Mouse (Mus musculus) spleen, adult 18-20 months (tissue): ENCODE results near the gene Lrrn4cl.
"Not testable (repeated sequence)": the region's sequence is repeated elsewhere in the genome, so short reads cannot be mapped to it uniquely, and the experiment has no call there.

Experiments used
- DNase-seq, 2 experiments: peaks; one replicate each; pipeline ENCODE4 v3.0.0; 2022; ENCODE audit warnings: mixed read lengths in 2 of 2

Lrrn4cl gene

GRCm38 (mm10) chr19:8850402-8850901, at the start of gene Lrrn4cl:
TSS of gene Lrrn4cl (plus strand) at chr19:8850768.
- DNase-seq: no peak

GRCm38 (mm10) chr19:8802130-8802821, 48.3 kb upstream of the Lrrn4cl start, which contains the start of gene Zbtb3:
TSS of gene Zbtb3 (plus strand) at chr19:8802555.
- peak; percentile 80 to 89 for DNase-seq

GRCm38 (mm10) chr19:8803204-8803780, 47.3 kb upstream of the Lrrn4cl start:
- no peak for DNase-seq

DNA sequence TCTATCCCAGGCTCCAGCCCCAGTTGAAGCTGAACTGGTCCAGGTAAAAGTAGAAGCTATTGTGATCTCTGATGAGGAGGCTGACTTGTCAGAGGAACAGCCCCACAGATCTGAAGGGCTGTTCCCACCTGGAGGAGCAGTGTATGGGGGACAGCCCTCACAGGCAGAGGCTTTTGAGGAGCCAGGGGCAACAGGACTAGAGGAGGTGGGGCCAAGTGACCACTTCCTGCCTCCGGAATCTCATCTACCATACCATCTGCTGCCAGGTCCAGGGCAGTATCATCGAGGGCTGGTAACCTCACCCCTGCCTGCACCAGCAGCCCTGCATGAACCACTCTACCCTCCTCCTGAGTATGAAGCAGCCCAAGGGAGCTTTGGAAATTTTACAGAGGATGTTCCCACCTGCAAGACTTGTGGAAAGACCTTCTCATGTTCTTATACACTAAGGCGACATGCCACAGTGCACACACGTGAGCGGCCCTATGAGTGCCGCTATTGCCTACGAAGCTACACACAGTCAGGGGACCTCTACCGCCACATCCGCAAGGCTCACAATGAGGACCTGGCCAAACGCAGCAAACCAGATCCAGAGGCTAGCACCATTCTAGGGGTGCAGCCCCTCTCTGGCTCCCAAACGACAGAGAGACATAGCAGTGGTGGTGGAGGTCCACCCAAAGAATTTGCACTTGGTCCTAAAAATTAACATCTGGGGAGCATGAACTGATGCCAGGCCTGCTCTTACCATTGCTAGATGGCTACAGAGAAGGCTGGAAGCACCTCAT, 46.5 kb upstream of the Lrrn4cl start:
- DNase-seq: no peak

DNA sequence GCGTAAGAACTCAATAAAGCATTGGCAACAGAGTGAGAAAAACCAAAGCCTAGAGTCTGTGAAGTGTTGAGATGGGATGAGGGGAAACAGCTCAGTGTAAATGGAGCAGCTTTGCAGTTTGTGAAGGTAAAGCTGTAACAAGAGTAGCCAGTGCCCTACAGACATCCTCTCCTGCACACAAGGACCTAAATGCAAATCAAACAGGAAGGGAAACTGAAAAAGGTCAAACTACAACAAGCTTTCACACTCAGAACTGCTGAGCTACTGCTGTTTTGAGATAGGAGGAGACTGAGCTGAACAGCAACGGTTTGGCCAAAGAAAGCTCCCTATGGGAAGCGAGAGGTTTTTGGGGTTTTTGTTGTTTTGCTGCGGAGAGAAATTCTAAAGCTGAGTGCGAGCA, 43.8 kb upstream of the Lrrn4cl start:
- DNase-seq: no peak

DNA sequence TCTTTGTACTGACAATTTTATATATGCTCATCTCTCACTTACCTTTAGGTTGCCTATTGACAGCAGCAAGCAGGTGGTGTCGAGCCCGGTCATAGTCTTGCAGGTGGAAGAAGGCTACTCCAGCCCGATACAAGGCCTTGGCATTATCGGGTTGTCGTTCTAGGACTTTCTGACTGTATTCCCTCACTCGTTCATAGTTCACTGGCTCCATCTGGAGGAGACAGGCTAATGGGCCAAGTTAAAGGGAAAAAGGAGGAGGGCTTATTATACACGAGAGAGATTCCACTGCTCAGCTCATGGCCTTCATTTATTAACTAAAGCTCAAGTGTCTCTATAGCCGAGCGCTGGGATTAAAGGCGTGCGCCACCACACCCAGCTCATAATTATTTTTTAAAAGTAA, 34.8 kb upstream of the Lrrn4cl start:
- DNase-seq: no peak

DNA sequence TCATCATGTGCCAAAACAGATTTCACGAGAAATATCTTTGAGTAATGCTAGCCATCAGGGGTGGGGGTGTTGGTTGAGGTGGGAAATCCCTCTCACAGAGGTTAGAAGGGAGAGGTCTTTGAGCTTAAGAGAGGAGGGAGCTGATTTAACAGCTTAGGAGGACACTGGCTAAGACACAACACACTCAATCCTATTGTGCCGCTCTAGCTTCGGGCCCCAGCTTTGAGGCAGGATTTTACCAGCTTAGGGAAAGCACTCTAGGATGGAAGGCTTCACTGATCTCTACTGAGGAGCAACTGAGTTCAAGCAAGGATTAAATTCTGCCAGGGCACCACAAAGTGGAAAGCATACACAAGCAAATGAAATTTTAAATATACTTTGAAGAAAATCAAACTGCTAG, 33.6 kb upstream of the Lrrn4cl start:
- DNase-seq: no peak

DNA sequence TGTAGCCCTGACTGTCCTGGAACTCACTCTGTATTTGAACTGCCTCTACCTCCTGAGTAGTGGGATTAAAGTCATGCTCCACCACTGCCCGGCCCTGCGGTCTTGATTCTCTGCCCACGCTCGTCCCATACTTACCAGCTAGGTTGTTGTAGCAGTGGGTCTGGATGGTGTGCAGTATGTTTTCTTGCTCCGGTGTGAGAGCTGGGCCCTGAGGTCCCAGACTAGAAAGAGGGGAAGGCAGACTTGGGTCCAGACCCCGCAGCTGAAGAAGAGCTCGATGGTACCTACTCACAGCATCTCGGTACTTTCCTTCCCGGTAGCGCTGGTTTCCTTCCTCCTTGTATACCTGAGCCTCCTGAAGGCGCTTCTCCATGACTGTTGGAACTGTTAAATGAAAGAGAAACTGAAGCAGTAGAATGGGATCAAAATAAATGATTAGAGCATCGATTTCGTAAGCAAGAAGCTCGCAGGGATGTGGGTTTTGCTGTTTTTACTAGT, 32.2 kb upstream of the Lrrn4cl start:
- DNase-seq: no peak

DNA sequence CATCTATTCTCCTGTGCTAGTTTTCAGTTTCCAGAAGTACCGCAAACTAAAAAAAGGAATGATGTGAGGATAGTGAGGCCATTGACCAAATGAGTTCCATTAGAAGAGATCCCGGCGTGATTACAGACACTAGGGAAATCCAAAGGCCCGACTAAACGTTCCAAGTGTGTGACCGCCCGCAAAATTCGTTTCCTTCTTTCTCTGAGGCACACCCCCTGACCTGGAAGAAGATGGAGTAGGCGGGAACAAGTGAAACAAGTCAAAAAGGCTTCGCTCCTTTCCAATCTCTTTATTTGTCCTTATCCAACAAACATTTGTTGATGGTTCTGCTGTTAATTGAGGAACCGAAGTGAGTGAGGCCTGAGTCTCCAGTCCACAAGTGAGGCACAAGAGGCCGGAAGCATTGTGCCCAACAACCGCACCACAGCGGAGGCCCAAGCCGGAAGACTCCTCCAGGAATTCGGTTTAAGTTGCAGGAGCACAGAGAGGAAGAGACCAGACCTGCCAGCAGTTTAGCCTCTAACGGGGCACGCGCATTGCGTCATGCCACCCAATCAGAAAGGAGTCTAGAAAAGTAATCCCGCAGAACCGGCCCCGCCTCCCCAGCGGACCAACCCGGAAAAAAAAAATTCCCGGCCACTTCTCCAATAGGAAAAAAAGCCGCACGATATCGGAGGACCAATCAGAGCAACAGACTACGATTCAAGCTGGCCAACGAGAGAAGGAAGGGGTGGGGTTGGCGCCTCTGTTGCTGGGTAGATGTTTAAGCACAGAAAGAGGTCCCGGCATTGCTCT, 31.6 kb upstream of the Lrrn4cl start, which contains the start of gene Ttc9c:
Gene Ttc9c, minus strand, starts transcription at position 533 of the 795 bp plus-strand sequence.
- DNase-seq: peak; percentile 86 to 90

DNA sequence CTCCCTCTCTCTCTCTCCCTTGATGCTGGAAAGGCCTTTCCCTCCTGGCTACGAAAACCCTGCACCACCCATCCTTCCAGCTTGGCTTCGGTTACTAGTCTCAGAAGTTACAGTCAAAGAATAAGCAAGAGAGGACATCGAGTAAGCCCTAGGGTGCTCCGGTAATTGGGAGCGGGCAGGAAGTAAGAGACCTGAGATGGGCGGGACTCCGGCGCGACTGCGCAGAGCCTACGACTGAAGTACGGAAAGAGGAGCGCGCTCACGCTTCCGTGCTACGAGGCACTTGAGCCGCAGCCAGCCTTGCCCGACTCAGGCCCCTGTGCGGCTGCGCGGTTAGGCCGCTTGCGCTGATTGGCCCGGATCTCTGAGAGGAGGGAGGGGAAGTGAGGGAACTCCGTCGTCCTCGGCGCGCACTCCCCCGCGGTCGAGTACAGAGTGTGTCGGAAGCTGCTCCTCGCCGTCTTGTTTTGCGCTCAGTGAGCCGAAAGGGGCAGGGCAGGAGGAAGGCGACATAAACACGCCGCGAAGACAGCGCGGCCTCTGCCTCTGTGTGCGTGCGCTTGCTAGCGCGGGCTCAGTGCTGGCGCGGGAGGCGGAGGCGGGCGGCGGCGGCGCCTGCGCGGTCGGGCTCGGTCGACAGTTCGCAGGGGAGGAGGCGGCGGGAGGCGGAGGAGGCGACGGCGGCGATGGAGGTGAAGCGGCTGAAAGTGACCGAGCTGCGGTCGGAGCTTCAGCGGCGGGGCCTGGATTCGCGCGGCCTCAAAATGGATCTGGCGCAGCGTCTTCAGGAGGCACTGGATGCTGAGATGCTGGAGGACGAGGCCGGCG, 30.8 kb upstream of the Lrrn4cl start, which contains the start of gene Hnrnpul2:
Gene Hnrnpul2, plus strand, starts transcription at position 415 of the 828 bp plus-strand sequence.
- peak; percentile 92 to 98 for DNase-seq

DNA sequence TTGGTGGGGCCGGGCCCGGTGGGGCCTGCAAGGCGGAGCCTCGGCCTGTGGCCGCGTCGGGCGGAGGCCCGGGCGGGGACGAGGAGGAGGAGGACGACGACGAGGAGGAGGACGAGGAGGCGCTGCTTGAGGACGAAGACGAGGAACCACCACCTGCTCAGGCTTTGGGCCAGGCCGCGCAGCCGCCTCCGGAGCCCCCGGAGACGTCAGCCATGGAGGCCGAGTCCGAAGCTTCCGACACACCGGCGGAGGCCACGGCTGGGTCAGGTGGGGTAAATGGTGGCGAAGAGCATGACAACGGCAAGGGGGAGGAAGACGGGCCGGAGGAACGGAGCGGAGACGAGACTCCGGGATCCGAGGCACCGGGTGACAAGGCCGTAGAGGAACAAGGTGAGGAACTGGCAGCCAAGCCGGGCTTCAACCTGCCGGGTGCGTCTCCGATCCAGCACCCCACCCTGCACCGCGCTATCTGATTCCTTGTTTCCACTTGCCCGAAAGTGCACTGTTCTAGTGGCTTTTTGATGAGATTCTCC, 30.1 kb upstream of the Lrrn4cl start:
- DNase-seq: no peak

DNA sequence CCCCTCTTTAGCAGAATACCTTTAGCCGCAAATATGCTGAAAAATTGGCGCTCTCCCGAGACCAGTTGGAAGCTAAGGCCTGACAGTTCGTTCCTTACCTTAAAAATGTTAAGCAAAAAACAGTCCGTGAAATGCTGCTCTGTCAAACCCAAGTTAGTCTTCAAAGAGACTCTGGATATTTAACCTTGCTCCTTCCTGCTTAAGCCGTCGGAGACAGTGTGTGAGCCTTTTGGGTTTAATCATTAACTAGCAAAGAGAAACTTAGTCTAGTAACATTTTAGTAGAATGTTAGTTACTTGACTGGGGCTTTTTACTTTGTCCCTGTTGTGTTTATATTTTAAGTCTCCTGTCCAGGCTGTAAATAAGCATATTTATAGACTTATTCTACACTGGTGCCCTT, 29.4 kb upstream of the Lrrn4cl start:
- no peak for DNase-seq

GRCm38 (mm10) chr19:8822696-8823095, 27.9 kb upstream of the Lrrn4cl start:
- DNase-seq: no peak

- DNase-seq: no peak
Observed at GRCm38 (mm10) chr19:8829660-8830059, 20.9 kb upstream of the Lrrn4cl start, which contains the start of gene AC129217.1. TSS of gene AC129217.1 (plus strand) at chr19:8829773.

DNA sequence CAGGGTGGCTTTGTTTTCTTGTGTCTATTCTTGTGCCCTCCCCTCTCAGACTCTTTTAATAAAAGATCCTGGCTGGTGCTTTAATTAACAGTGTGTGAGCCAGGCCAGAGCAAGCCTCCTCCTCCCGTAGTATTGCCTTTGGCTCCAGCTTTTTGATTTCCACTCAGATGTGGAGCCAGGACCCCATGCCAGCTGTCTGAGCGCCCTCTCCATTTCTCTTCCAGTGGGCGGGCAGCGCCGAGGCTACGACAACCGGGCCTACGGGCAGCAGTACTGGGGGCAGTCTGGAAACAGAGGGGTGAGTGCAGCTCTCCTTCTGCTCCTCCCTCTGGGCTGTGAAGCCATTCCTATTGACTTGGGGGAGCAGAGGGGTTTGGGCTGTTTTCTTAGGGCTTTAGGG, 19.9 kb upstream of the Lrrn4cl start:
- no peak for DNase-seq

GRCm38 (mm10) chr19:8831262-8831661, 19.3 kb upstream of the Lrrn4cl start:
- DNase-seq: no peak

DNA sequence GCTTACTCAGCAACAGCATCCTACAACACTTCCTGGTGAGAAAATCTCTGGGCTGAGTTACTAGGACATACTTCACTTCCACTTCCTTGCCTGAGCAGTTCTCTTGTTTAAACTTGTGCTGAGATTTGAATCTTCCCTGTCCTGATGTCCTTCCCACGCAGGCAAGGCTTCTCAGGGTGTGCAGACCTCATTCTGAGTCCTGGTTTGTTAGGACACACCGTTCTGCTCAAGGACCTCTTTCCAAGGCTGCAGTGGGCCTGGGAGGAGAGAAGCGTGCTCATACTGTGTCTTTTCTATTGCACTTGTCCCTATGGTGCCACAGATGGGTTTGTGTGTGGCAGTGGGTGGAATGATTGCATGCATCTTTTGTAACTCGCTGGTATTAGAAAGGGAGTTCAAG, 17.6 kb upstream of the Lrrn4cl start:
- no peak for DNase-seq

DNA sequence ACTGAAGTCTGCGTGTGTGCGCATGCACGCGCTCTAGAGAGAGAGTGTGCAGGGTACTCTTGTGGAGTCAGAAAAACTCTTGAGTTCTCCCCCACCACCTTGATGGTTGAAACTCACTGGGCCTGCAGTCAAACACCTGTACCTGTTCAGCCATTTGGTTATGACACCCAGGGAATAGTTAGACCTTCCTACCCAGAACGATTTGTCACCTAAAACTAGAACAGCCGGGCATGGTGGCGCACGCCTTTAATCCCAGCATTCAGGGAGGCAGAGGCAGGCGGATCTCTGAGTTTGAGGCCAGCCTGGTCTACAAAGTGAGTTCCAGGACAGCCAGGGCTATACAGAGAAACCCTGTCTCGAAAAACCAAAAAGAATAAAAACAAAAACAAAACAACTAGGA, 14.2 kb upstream of the Lrrn4cl start:
- not testable (repeated sequence) for DNase-seq

DNA sequence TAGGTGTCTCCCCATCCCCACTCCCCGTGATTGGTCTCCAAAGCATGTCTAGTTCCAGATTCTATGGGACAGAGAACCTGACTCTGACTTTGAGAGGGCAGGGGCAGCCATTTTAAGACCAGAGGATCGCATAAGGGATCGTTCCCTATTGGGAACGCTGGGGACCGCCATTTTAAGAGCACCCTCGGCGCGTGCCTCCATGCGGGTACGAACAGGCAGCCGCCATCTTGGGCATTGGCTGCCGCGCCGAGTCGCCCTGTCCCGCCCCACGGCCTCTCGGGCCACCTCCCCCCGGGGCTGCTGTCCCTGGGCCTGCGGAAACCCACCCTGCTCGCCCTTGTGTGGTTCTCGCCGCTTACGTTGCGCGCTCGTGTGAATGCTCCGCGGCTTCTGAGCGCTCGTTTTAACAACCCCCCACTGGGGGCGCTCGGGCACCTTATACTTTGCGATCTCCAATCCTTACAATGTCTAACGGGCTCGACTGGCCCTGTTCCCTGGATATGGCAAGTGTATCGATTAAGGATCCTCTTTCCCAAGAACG, 13.2 kb upstream of the Lrrn4cl start, which contains the start of gene Bscl2:
Gene Bscl2, plus strand, starts transcription at position 217 of the 541 bp plus-strand sequence.
- peak; percentile 67 to 87 for DNase-seq

DNA sequence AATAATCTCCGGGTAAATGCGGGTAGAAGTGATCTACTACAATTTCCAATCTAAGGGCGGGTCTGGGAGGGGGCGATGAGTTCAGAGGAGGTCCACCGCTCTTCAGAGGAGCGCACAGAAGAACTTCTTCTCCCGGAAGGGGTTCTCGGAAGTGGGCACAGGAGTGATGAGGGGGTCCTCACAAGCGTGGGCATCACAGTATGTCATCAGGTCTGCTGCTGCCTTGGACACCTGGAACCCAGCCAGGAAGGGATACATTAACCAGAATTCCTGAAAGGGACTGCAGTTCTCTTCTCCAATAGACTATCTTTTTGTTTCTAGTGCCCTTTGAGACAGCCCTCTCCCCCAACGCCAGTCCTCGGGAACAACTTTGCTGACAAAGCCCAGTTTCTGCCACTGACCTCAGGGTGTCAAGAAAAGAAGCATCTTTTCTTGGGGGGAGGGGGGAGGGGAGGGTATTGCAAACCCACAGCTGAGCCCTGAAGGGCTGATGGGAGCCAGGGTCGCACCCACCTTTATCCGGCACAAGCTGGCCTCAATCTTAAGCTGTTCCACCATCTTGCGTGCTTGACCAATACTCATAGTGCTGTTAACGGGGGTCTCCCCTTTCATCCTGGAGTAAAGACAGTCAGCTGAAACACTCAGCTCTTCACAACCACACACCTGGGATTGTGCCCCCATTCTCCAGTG, 12.4 kb upstream of the Lrrn4cl start:
- peak in 1 of 2 experiments; percentile 27 for DNase-seq
